Mouse (Mus musculus) lung, adult 2 months (tissue): Measurements from ENCODE around the gene C9orf72. TPM values are rescaled to one million over a fixed set of nuclear protein-coding genes. Genes with fewer than 3 reads are reported as not detected.
"Not testable (repeated sequence)": the region's sequence is repeated elsewhere in the genome, so short reads cannot be mapped to it uniquely, and the experiment has no call there.

Experiments
- DNase-seq: peaks from one replicate; pipeline ENCODE4 v3.0.0; 2022
- H3K4me1 ChIP-seq: fragments of 200-500 bp; 2 replicates; pipeline ENCODE4 v1.6.1; 2011; ENCODE audit warnings: low read length; ENCODE audit not compliant: control insufficient read depth, insufficient read depth
- H3K4me3 ChIP-seq: fragments of 200-500 bp; replicated peaks from 2 replicates; pipeline ENCODE3; 2011; ENCODE audit warnings: low read depth, mild to moderate bottlenecking, control low read depth, low read length; ENCODE audit errors: extremely low read depth
- CTCF ChIP-seq: fragments of 200-500 bp; IDR thresholded peaks from 2 replicates; pipeline ENCODE4 v1.5.1; 2011; ENCODE audit warnings: mild to moderate bottlenecking, low read length, control low read depth; ENCODE audit not compliant: insufficient read depth
- POLR2A ChIP-seq: fragments of 200-500 bp; IDR thresholded peaks from 2 replicates; pipeline ENCODE4 v1.6.1; 2011; ENCODE audit warnings: low read depth, mild to moderate bottlenecking, control low read depth, low read length, borderline replicate concordance; ENCODE audit errors: extremely low read depth
- WGBS: fragments of 180-500 bp; shearing (Covaris S2); methylation state at CpG from one replicate; pipeline ENCODE4 v1.1.7; 2018; 5-methylcytosine and 5-hydroxymethylcytosine counted together
- polyA plus RNA-seq: library from polyadenylated mRNA; depleted of rRNA; stranded (reverse); fragments of >200 nt; gene quantifications from 2 replicates; pipeline ENCODE4 v1.2.3, GENCODE M21; 2012; rRNA removed

Gene C9orf72
- polyA plus RNA-seq = 4.6 and 6.4 TPM in 2 replicates

GRCm38 (mm10) chr4:35225734-35226495 is at the start of gene C9orf72:
C9orf72 (minus strand) TSS chr4:35226175.
- Histone ChIP-seq H3K4me3 (peak within 1 kb of the TSS; percentile 84), H3K4me1 (no peaks in the 10 kb centered on the region)
- TF ChIP-seq CTCF = no peak
- peak; percentile 91; the same call in 1 of the 2 replicates for TF ChIP-seq POLR2A
- DNase-seq = peak; percentile 97
- WGBS = under 1% methylated on average over 41 of the region's 51 CpGs

GRCm38 (mm10) chr4:35259006-35259405 is 33.0 kb upstream of the C9orf72 start:
- TF ChIP-seq POLR2A = no peak
- no peak overlapping the region for H3K4me3 ChIP-seq
- no peak for DNase-seq
- 49% methylated on average over 9 of the region's 9 CpGs for whole genome bisulfite sequencing
- H3K4me1 ChIP-seq = no peaks in the 10 kb centered on the region

GRCm38 (mm10) chr4:35244023-35244422 is 18.0 kb upstream of the C9orf72 start:
- Histone ChIP-seq H3K4me3 (no peak overlapping the region), H3K4me1 (no peaks in the 10 kb centered on the region)
- 45% methylated on average over 1 of the region's 1 CpGs for WGBS
- no peak for DNase-seq
- TF ChIP-seq POLR2A (no peak), CTCF (no peak)

- no peaks in the 10 kb centered on the region for H3K4me1 ChIP-seq
- no peak for DNase-seq
- 76% methylated on average over 2 of the region's 2 CpGs for WGBS
- TF ChIP-seq CTCF (no peak), POLR2A (no peak)
- H3K4me3 ChIP-seq = no peak overlapping the region
These were observed 15.8 kb upstream of the C9orf72 start for GRCm38 (mm10) chr4:35241735-35242134.

- no peak for TF ChIP-seq CTCF
- TF ChIP-seq POLR2A = no peak
- no peak overlapping the region for H3K4me3 ChIP-seq
These were observed 12.7 kb upstream of the C9orf72 start for GRCm38 (mm10) chr4:35238696-35239095.

GRCm38 (mm10) chr4:35238240-35238639 is 12.3 kb upstream of the C9orf72 start:
- DNase-seq, H3K4me1 ChIP-seq, H3K4me3 ChIP-seq: not testable (repeated sequence)
- WGBS = 84% methylated on average over 3 of the region's 3 CpGs

More at GRCm38 (mm10) chr4:35238696-35239095, 12.7 kb upstream of the C9orf72 start:
- no peak for DNase-seq
- H3K4me1 ChIP-seq = no peaks in the 10 kb centered on the region
- 78% methylated on average over 4 of the region's 4 CpGs for WGBS

- WGBS = 98% methylated on average over 2 of the region's 2 CpGs
- TF ChIP-seq CTCF (no peak), POLR2A (no peak)
- DNase-seq = no peak
- H3K4me1 ChIP-seq = no peaks in the 10 kb centered on the region
- no peak overlapping the region for H3K4me3 ChIP-seq
These were observed 10.3 kb upstream of the C9orf72 start for GRCm38 (mm10) chr4:35236313-35236712.

GRCm38 (mm10) chr4:35228260-35228659 is 2.3 kb upstream of the C9orf72 start:
- H3K4me1 ChIP-seq = no peaks in the 10 kb centered on the region
- TF ChIP-seq CTCF = no peak
- TF ChIP-seq POLR2A = no peak
- no peak for DNase-seq
- no peak overlapping the region for H3K4me3 ChIP-seq
- WGBS = 68% methylated on average over 4 of the region's 4 CpGs

GRCm38 (mm10) chr4:35226496-35226992 is 569 bp upstream of the C9orf72 start:
- TF ChIP-seq CTCF = no peak
- TF ChIP-seq POLR2A = no peak
- 11% methylated on average over 9 of the region's 9 CpGs for WGBS
- Histone ChIP-seq H3K4me1 (no peaks in the 10 kb centered on the region), H3K4me3 (peak overlapping the region; percentile 84)
- no peak for DNase-seq

GRCm38 (mm10) chr4:35225141-35225733 is 738 bp downstream of the C9orf72 start:
- Histone ChIP-seq H3K4me1 (no peaks in the 10 kb centered on the region), H3K4me3 (peak overlapping the region; percentile 62)
- WGBS = under 1% methylated on average over 40 of the region's 40 CpGs
- TF ChIP-seq POLR2A (no peak), CTCF (no peak)
- no peak for DNase-seq
